Mouse (Mus musculus): ENCODE results near the gene Zfp93. TPM values are rescaled to one million over a fixed set of nuclear protein-coding genes. Genes with fewer than 3 reads are reported as not detected.
"Not testable (repeated sequence)": the region's sequence is repeated elsewhere in the genome, so short reads cannot be mapped to it uniquely, and the experiment has no call there.

Gene Zfp93
- total RNA-seq, 2 experiments from 2014 or later, result 12.8 to 18.3 TPM

DNA sequence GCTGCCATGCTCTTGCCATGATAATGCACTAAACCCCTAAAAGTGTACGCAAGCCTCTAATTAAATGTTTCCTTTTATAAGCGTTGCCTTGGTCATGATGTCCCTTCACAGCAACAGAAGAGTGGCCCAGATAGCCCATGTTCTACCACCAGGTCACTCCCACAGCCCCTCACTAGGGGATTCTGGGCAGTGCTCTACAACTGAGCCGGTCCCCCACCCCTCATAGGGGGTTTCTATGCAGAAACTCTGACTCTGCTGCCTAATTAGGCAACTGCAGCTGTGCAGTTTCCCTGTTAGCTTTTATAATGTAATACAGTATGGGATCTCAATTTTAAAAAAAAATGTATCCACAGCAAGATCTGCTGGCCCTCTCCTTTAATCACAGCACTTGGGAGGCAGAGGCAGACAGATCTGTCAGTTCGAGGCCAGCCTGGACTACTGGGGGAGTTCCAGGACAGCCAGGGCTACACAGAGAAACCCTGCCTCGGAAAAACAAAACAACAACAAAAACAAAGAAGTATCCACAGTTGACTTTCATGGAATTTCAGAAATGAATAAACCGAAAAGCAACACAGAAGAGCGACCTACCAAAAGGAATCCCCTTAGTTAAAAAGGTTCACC lies 443 bp upstream of the Zfp93 start:
- intact Hi-C loops (cut with DNase I), result loop anchor here (1.0 to 2.0 kb wide), 3 partner anchors 15 to 32 kb away; partner anchors contain the start of genes Zfp108 and Zfp109
- no peak for DNase-seq (ENCODE audit: extremely low spot score in 1 of 2, low spot score in 2 of 2)
- TF ChIP-seq CTCF (IDR thresholded peaks at IDR 0.05), result no peak

DNA sequence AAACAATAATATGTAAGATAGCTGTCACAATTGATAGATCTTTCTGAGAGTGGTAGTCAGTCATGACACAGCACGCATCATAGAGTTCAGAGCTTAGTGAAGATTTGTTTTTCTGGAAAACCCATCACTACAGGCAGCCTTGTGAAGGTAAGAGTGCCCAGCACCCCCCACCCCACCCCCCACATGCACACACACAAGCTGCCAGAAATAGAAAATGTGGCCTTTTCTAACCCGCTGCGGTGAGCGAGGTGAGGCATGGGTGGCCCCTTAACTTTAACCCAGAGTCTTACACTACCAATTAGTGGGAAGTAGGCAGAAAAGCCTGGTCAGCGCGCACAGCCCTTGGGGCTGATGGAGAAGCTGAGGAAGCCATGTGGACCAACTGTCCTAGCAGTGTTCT lies 971 bp downstream of the Zfp93 start:
- TF ChIP-seq CTCF (IDR thresholded peaks at IDR 0.05), result no peak
- no peak for DNase-seq (ENCODE audit: extremely low spot score in 1 of 2, low spot score in 2 of 2)
- Histone ChIP-seq H3K27ac (no peak overlapping the region), H3K4me3 (no peak overlapping the region)
- intact Hi-C loops (cut with DNase I), result loop anchor here (2.0 kb wide), 1 partner anchor 28 kb away; no protein-coding TSS in a partner anchor

More for the DNA sequence above, 443 bp upstream of the Zfp93 start:
- Histone ChIP-seq H3K4me3 (peak overlapping the region; percentile 84), H3K27ac (peak overlapping the region; percentile 61; the same call in 1 of the 2 replicates)

DNA sequence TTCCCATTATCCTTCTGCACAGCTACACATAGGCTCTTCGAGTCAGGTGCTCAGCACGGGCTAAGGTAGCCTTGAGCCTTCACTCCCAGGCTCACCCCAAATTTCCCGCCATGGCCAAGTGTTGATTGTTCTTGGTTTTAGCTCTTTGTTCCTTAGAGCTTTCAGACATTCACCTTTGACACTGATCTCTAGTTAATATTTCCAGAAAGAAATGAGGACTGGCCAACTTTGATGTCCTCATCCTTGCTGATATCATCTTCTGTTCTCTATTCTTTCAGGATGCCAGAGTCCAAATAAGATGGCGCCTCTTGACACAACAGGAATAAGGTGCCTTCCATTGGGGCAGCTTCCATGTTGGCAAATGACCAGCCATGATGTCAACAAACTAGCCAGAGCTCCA lies 4.2 kb downstream of the Zfp93 start:
- Histone ChIP-seq H3K4me3 (no peak overlapping the region), H3K27ac (no peak overlapping the region)
- no peak for TF ChIP-seq CTCF (IDR thresholded peaks at IDR 0.05)
- intact Hi-C loops (cut with DNase I), result no loop called here
- no peak for DNase-seq (ENCODE audit: extremely low spot score in 1 of 2, low spot score in 2 of 2)

DNA sequence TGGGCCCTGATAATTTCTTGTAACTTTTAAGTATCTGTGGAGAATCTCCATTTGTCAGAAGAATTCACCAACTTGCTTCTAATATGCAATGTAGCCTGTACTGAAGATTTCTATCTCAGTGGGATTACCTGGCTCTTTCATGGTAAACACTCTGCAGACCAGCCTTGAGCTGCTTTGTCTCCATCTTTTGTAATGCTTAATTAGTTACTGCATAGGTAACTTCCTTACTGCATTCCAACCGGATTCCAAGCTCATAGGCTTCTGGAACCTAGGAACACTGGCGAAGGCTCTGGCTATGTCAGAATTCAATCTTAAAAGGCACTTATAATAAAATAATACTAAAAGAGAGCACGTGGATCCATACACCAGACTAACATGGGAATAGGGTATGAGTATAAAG lies 8.6 kb downstream of the Zfp93 start:
- H3K27ac ChIP-seq; DNase-seq (ENCODE audit: extremely low spot score in 1 of 2, low spot score in 2 of 2); H3K4me3 ChIP-seq; intact Hi-C loops (cut with DNase I): not testable (repeated sequence)

DNA sequence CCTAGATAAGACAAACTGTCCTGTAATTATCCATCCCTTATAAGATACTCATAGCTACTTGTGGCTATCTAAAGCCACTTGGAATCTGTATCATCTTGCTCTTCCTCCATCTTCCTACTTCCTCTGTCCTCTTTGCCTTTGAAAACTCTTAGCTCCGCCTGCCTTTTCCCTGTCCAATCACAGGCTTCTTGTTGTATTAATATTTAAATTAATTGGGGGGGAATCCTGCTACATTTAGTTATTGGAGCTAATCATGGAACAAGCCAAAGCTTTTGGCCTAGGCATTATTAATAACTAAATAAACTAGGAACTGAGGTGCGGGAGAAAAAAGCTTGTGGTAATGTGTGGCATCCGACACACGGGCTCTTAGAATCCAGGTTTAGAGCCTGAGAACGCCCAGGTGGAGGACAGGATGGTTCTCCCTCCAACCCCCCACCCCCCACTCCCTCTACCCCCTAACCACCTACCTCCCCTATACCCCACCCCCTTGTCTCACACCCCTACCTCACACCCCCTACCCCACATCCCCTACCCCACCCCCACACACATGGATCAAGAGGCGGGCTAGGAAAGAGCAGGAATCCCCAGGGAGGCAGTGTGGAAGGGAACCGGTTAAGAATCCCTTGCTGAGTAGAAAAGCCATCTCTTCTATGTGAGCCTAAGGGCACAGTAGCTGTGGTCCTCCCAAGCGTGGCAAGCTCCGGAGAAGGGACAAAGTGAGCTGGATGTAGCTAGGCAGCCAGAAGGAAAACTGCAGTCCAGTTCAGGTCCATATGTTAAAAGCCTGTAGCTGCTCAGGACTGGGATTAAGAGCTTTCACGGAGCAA lies 10.0 kb downstream of the Zfp93 start:
- DNase-seq (ENCODE audit: extremely low spot score in 1 of 2, low spot score in 2 of 2), result no peak
- Histone ChIP-seq H3K4me3 (no peak overlapping the region), H3K27ac (no peak overlapping the region)
- intact Hi-C loops (cut with DNase I), result no loop called here
- TF ChIP-seq CTCF (IDR thresholded peaks at IDR 0.05), result no peak

DNA sequence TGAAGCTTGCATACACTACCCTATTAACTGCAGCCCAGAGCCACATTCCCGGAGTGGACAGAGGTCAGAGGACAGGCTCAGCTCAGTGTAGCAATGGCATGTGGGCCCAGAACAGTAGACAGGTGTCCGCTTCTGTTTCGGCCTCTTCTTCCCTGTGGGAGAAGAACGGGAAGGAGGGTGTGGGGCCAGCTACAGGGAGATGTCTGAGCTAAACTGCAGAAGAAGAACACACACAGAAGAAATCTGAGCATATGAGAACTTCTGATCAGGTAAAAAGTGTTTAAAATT lies 10.6 kb downstream of the Zfp93 start:
- DNase-seq (ENCODE audit: extremely low spot score in 1 of 2, low spot score in 2 of 2), result no peak
- Histone ChIP-seq H3K27ac (no peak overlapping the region), H3K4me3 (no peak overlapping the region)
- TF ChIP-seq CTCF (IDR thresholded peaks at IDR 0.05), result no peak
- intact Hi-C loops (cut with DNase I), result no loop called here

GRCm38 (mm10) chr7:24286090-24286489 lies 15.9 kb downstream of the Zfp93 start:
- intact Hi-C loops (cut with DNase I), result loop anchor here (5.0 kb wide), 1 partner anchor 319 kb away; no protein-coding TSS in a partner anchor
- H3K27ac ChIP-seq, result no peak overlapping the region
- no peak for DNase-seq (ENCODE audit: extremely low spot score in 1 of 2, low spot score in 2 of 2)
- peak; percentile 27 for TF ChIP-seq CTCF (IDR thresholded peaks at IDR 0.05)
- H3K4me3 ChIP-seq, result no peak overlapping the region

DNA sequence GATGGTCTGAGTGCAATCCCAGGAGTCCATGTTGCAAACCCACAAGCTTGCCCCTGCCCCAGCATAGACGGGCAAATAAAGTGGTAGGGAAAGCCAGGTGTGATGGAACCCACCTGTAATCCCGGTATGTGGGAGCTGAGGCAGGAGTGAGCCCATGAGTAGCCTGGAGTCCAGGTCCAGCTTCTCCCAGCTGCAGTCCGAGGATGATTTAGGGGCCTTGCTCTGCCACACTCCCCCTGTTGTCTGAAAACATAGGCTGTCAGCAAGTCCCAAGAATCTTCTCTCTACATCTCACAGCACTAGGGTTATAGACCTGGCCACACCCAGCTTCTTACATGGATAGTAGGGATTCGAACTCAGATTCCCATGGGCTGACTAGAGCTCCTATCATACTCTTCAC lies 16.7 kb downstream of the Zfp93 start:
- Histone ChIP-seq H3K4me3 (no peak overlapping the region), H3K27ac (no peak overlapping the region)
- no peak for DNase-seq (ENCODE audit: extremely low spot score in 1 of 2, low spot score in 2 of 2)
- no peak for TF ChIP-seq CTCF (IDR thresholded peaks at IDR 0.05)
- intact Hi-C loops (cut with DNase I), result loop anchor here (5.0 kb wide), 1 partner anchor 320 kb away; no protein-coding TSS in a partner anchor

GRCm38 (mm10) chr7:24287670-24288069 lies 17.4 kb downstream of the Zfp93 start:
- DNase-seq (ENCODE audit: extremely low spot score in 1 of 2, low spot score in 2 of 2), result no peak
- intact Hi-C loops (cut with DNase I), result loop anchor here (5.0 kb wide), 1 partner anchor 320 kb away; no protein-coding TSS in a partner anchor
- Histone ChIP-seq H3K4me3 (no peak overlapping the region), H3K27ac (no peak overlapping the region)
- peak; percentile 20 for TF ChIP-seq CTCF (IDR thresholded peaks at IDR 0.05)

GRCm38 (mm10) chr7:24288512-24288911 lies 18.3 kb downstream of the Zfp93 start:
- intact Hi-C loops (cut with DNase I), result loop anchor here (5.0 kb wide), 1 partner anchor 321 kb away; no protein-coding TSS in a partner anchor
- no peak overlapping the region for H3K4me3 ChIP-seq
- no peak for DNase-seq (ENCODE audit: extremely low spot score in 1 of 2, low spot score in 2 of 2)
- no peak overlapping the region for H3K27ac ChIP-seq
- TF ChIP-seq CTCF (IDR thresholded peaks at IDR 0.05), result no peak

DNA sequence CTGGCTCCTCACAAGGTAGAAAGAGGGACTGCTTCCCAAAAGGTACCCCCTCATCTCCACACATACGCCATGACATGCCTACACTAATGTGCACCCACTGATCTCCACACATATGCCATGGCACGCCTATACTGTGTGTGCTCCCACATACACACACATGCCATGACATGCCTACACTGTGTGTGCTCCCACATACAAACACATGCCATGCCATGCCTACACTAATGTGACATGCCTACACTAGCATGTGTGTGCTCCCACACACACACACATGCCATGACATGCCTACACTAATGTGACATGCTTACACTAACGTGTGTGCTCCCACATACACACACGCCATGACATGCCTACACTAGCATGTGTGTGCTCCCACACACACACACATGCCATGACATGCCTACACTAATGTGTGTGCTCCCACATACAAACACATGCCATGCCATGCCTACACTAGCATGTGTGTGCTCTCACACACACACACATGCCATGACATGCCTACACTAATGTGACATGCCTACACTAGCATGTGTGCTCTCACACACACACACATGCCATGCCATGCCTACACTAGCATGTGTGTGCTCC lies 20.0 kb downstream of the Zfp93 start:
- intact Hi-C loops (cut with DNase I), result no loop called here
- no peak for DNase-seq (ENCODE audit: extremely low spot score in 1 of 2, low spot score in 2 of 2)
- H3K4me3 ChIP-seq, result no peak overlapping the region
- no peak overlapping the region for H3K27ac ChIP-seq
- TF ChIP-seq CTCF (IDR thresholded peaks at IDR 0.05), result no peak

- H3K27ac ChIP-seq, result no peak overlapping the region
- intact Hi-C loops (cut with DNase I), result no loop called here
- no peak for TF ChIP-seq CTCF (IDR thresholded peaks at IDR 0.05)
- H3K4me3 ChIP-seq, result no peak overlapping the region
- DNase-seq (ENCODE audit: extremely low spot score in 1 of 2, low spot score in 2 of 2), result no peak
These were observed 21.3 kb downstream of the Zfp93 start for GRCm38 (mm10) chr7:24291387-24292090.

All from left cerebral cortex, adult 2 months (tissue).